Mouse (Mus musculus): ENCODE data around the gene Irf2bp2.

GRCm38 (mm10) chr8:126566446-126567062 is 27.2 kb downstream of the Irf2bp2 start:
- no peak for TF ChIP-seq CTCF (IDR thresholded peaks at IDR 0.05; ENCODE audit: insufficient read depth, low read length)
- peak; percentile 45; the same call in 1 of the 2 replicates for TF ChIP-seq POLR2A (IDR thresholded peaks at IDR 0.05; ENCODE audit: borderline replicate concordance, extremely low read depth, low read depth, low read length)
